Mouse (Mus musculus) lung, embryonic 15.5 days (tissue): ENCODE measurements at regions not wholly inside any gene's neighbourhood (a gene's known extent, or its start where the extent isn't known, plus 50 kb on each side); places are given as distances from the start of the nearest gene placed in this dataset.

ENCODE experiments used
- ATAC-seq: fragments of 200-750 bp; cut with Nextera tagmentation; 2 replicates; pipeline ENCODE4 v1.8.0; 2017; ENCODE audit warnings: moderate number of reproducible peaks, borderline replicate concordance; ENCODE audit not compliant: low FRiP score, low TSS enrichment; ENCODE audit errors: extremely low read depth
- H3K27ac ChIP-seq: fragments of 300-500 bp; sonication (generic); 2 replicates; pipeline ENCODE4 v1.5.1; 2015; ENCODE audit warnings: moderate library complexity, mild to moderate bottlenecking, inconsistent platforms
- H3K27me3 ChIP-seq: fragments of 300-500 bp; sonication (generic); 2 replicates; pipeline ENCODE4 v1.6.1; 2015; ENCODE audit warnings: inconsistent platforms
- H3K36me3 ChIP-seq: fragments of 300-500 bp; sonication (generic); 2 replicates; pipeline ENCODE4 v1.6.1; 2015; ENCODE audit warnings: inconsistent platforms
- H3K4me1 ChIP-seq: fragments of 300-500 bp; sonication (generic); 2 replicates; pipeline ENCODE4 v1.6.1; 2015; ENCODE audit warnings: inconsistent platforms
- H3K4me2 ChIP-seq: fragments of 300-500 bp; sonication (generic); 2 replicates; pipeline ENCODE4 v1.6.1; 2015; ENCODE audit warnings: inconsistent platforms, mild to moderate bottlenecking, moderate library complexity
- H3K4me3 ChIP-seq: fragments of 300-500 bp; sonication (generic); 2 replicates; pipeline ENCODE4 v1.5.1; 2015; ENCODE audit warnings: mild to moderate bottlenecking, inconsistent platforms
- H3K9ac ChIP-seq: fragments of 300-500 bp; sonication (generic); 2 replicates; pipeline ENCODE4 v1.6.1; 2015; ENCODE audit warnings: inconsistent platforms
- H3K9me3 ChIP-seq: fragments of 300-500 bp; sonication (generic); 2 replicates; pipeline ENCODE4 v1.6.1; 2016; ENCODE audit warnings: inconsistent platforms
- WGBS: fragments of 180-500 bp; shearing (Covaris S2); methylation state at CpG from one replicate; pipeline ENCODE4 v1.1.7; 2015; 5-methylcytosine and 5-hydroxymethylcytosine counted together

GRCm38 (mm10) chr16:7831142-7831541 lies 593.8 kb downstream of the Tmem114 start:
- Histone ChIP-seq H3K27ac (no peak overlapping the region), H3K4me3 (no peak overlapping the region), H3K4me1 (no peaks in the 10 kb centered on the region), H3K9ac (no peak overlapping the region), H3K36me3 (no peaks in the 10 kb centered on the region), H3K9me3 (no peaks in the 10 kb centered on the region), H3K4me2 (no peak overlapping the region), H3K27me3 (no peaks in the 10 kb centered on the region)
- ATAC-seq, result no peak
- 40% methylated on average over 6 of the region's 6 CpGs for WGBS

- Histone ChIP-seq H3K36me3 (no peaks in the 10 kb centered on the region), H3K4me2 (no peak overlapping the region), H3K9ac (no peak overlapping the region), H3K27ac (no peak overlapping the region), H3K4me1 (no peaks in the 10 kb centered on the region), H3K4me3 (no peak overlapping the region), H3K9me3 (no peaks in the 10 kb centered on the region), H3K27me3 (no peaks in the 10 kb centered on the region)
- ATAC-seq, result no peak
- WGBS, result 70% methylated on average over 9 of the region's 9 CpGs
Measured at GRCm38 (mm10) chr16:7829939-7830650, 594.8 kb downstream of the Tmem114 start.

GRCm38 (mm10) chr16:7801161-7801560 lies 623.8 kb downstream of the Tmem114 start:
- no peaks in the 10 kb centered on the region for H3K9me3 ChIP-seq
- H3K9ac ChIP-seq, result no peak overlapping the region
- no peak for ATAC-seq
- H3K27me3 ChIP-seq, result no peaks in the 10 kb centered on the region
- no peak overlapping the region for H3K27ac ChIP-seq
- H3K36me3 ChIP-seq, result no peaks in the 10 kb centered on the region
- no peak overlapping the region for H3K4me3 ChIP-seq
- 74% methylated on average over 2 of the region's 2 CpGs for WGBS
- H3K4me1 ChIP-seq, result no peaks in the 10 kb centered on the region
- no peak overlapping the region for H3K4me2 ChIP-seq

GRCm38 (mm10) chr16:7797176-7797786 lies 627.7 kb downstream of the Tmem114 start:
- Histone ChIP-seq H3K9ac (no peak overlapping the region), H3K4me1 (no peaks in the 10 kb centered on the region), H3K4me2 (no peak overlapping the region), H3K36me3 (no peaks in the 10 kb centered on the region), H3K9me3 (no peaks in the 10 kb centered on the region), H3K4me3 (no peak overlapping the region), H3K27me3 (no peaks in the 10 kb centered on the region), H3K27ac (no peak overlapping the region)
- no peak for ATAC-seq
- WGBS, result 66% methylated on average over 8 of the region's 8 CpGs

- Histone ChIP-seq H3K9me3 (no peaks in the 10 kb centered on the region), H3K36me3 (no peaks in the 10 kb centered on the region), H3K27me3 (no peaks in the 10 kb centered on the region), H3K9ac (no peak overlapping the region), H3K4me3 (no peak overlapping the region), H3K4me1 (no peaks in the 10 kb centered on the region), H3K27ac (no peak overlapping the region), H3K4me2 (no peak overlapping the region)
- WGBS, result 44% methylated on average over 3 of the region's 3 CpGs
- no peak for ATAC-seq
Measured at GRCm38 (mm10) chr16:7795561-7795960, 629.4 kb downstream of the Tmem114 start.

GRCm38 (mm10) chr16:7792521-7792920 lies 632.4 kb downstream of the Tmem114 start:
- no peak for ATAC-seq
- 90% methylated on average over 3 of the region's 3 CpGs for WGBS
- no peaks in the 10 kb centered on the region for H3K4me1 ChIP-seq

GRCm38 (mm10) chr16:7790260-7790659 lies 634.7 kb downstream of the Tmem114 start:
- 66% methylated on average over 4 of the region's 4 CpGs for WGBS

More at GRCm38 (mm10) chr16:7792521-7792920, 632.4 kb downstream of the Tmem114 start:
- no peaks in the 10 kb centered on the region for H3K36me3 ChIP-seq
- H3K9ac ChIP-seq, result no peak overlapping the region
- H3K4me2 ChIP-seq, result no peak overlapping the region
- H3K4me3 ChIP-seq, result no peak overlapping the region
- no peaks in the 10 kb centered on the region for H3K9me3 ChIP-seq
- no peak overlapping the region for H3K27ac ChIP-seq
- no peaks in the 10 kb centered on the region for H3K27me3 ChIP-seq

GRCm38 (mm10) chr16:7788209-7788608 lies 636.7 kb downstream of the Tmem114 start:
- ATAC-seq, result no peak
- no peaks in the 10 kb centered on the region for H3K27me3 ChIP-seq
- no peaks in the 10 kb centered on the region for H3K36me3 ChIP-seq
- no peaks in the 10 kb centered on the region for H3K4me1 ChIP-seq
- WGBS, result 45% methylated on average over 2 of the region's 2 CpGs
- no peak overlapping the region for H3K9ac ChIP-seq
- H3K27ac ChIP-seq, result no peak overlapping the region
- no peak overlapping the region for H3K4me3 ChIP-seq
- H3K9me3 ChIP-seq, result no peaks in the 10 kb centered on the region
- H3K4me2 ChIP-seq, result no peak overlapping the region

More at GRCm38 (mm10) chr16:7790260-7790659, 634.7 kb downstream of the Tmem114 start:
- no peak overlapping the region for H3K27ac ChIP-seq
- no peaks in the 10 kb centered on the region for H3K9me3 ChIP-seq
- H3K9ac ChIP-seq, result no peak overlapping the region
- H3K36me3 ChIP-seq, result no peaks in the 10 kb centered on the region
- no peaks in the 10 kb centered on the region for H3K27me3 ChIP-seq
- no peak overlapping the region for H3K4me2 ChIP-seq
- no peak for ATAC-seq
- H3K4me3 ChIP-seq, result no peak overlapping the region
- H3K4me1 ChIP-seq, result no peaks in the 10 kb centered on the region

- no peak for ATAC-seq
- Histone ChIP-seq H3K4me1 (no peaks in the 10 kb centered on the region), H3K4me3 (no peak overlapping the region), H3K9me3 (no peaks in the 10 kb centered on the region), H3K27ac (no peak overlapping the region), H3K9ac (no peak overlapping the region), H3K4me2 (no peak overlapping the region), H3K36me3 (no peaks in the 10 kb centered on the region), H3K27me3 (no peaks in the 10 kb centered on the region)
- 82% methylated on average over 2 of the region's 2 CpGs for WGBS
Measured at GRCm38 (mm10) chr16:7781506-7781905, 643.4 kb downstream of the Tmem114 start.

GRCm38 (mm10) chr16:7775635-7776034 lies 649.3 kb downstream of the Tmem114 start:
- ATAC-seq, result no peak
- Histone ChIP-seq H3K9ac (no peak overlapping the region), H3K4me2 (no peak overlapping the region), H3K36me3 (no peaks in the 10 kb centered on the region), H3K9me3 (no peaks in the 10 kb centered on the region), H3K27me3 (no peaks in the 10 kb centered on the region), H3K4me3 (no peak overlapping the region), H3K4me1 (no peaks in the 10 kb centered on the region), H3K27ac (no peak overlapping the region)
- 74% methylated on average over 3 of the region's 3 CpGs for WGBS

GRCm38 (mm10) chr16:7768433-7768832 lies 656.5 kb downstream of the Tmem114 start:
- WGBS, result 26% methylated on average over 1 of the region's 1 CpGs
- no peak overlapping the region for H3K9ac ChIP-seq
- no peaks in the 10 kb centered on the region for H3K9me3 ChIP-seq
- H3K27me3 ChIP-seq, result no peaks in the 10 kb centered on the region
- no peak for ATAC-seq
- H3K4me2 ChIP-seq, result no peak overlapping the region
- no peaks in the 10 kb centered on the region for H3K4me1 ChIP-seq
- H3K27ac ChIP-seq, result no peak overlapping the region
- H3K4me3 ChIP-seq, result no peak overlapping the region
- no peaks in the 10 kb centered on the region for H3K36me3 ChIP-seq

- H3K36me3 ChIP-seq, result no peaks in the 10 kb centered on the region
- no peaks in the 10 kb centered on the region for H3K9me3 ChIP-seq
- no peak overlapping the region for H3K9ac ChIP-seq
- no peak overlapping the region for H3K27ac ChIP-seq
- no peak overlapping the region for H3K4me3 ChIP-seq
- ATAC-seq, result no peak
- no peaks in the 10 kb centered on the region for H3K27me3 ChIP-seq
- no peaks in the 10 kb centered on the region for H3K4me1 ChIP-seq
- no peak overlapping the region for H3K4me2 ChIP-seq
- 78% methylated on average over 4 of the region's 4 CpGs for WGBS
Measured at GRCm38 (mm10) chr16:7767691-7768090, 657.2 kb downstream of the Tmem114 start.
